Mouse (Mus musculus): ENCODE results near the gene Mllt6.
"Not testable (repeated sequence)": the region's sequence is repeated elsewhere in the genome, so short reads cannot be mapped to it uniquely, and the experiment has no call there.

The Mllt6 gene

DNA sequence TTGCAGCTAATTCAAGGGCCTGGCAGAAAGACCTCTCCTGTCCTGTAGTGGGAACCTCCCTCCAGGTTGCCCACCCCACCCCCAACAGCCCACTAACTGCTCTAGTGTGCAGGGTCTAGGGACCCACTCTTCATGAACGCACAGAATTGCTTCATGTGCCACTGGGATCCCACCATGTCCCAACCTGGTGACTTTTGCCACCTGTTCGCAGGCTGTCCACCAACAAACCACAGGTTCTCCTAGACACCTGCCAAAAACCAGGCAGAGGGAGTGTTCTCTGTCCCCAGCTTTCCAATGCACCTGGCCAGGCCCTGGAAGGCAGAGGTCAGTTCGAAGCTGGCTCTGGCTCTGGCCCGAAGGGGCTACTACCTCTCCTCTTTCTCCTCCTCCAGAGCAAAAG is 31.2 kb downstream of the Mllt6 start:
- intact Hi-C loops (cut with DNase I) = no loop called here

GRCm38 (mm10) chr11:97694921-97695711 is 31.9 kb downstream of the Mllt6 start:
- intact Hi-C loops (cut with DNase I) = no loop called here

GRCm38 (mm10) chr11:97695712-97696401 is 32.6 kb downstream of the Mllt6 start:
- intact Hi-C loops (cut with DNase I) = no loop called here

DNA sequence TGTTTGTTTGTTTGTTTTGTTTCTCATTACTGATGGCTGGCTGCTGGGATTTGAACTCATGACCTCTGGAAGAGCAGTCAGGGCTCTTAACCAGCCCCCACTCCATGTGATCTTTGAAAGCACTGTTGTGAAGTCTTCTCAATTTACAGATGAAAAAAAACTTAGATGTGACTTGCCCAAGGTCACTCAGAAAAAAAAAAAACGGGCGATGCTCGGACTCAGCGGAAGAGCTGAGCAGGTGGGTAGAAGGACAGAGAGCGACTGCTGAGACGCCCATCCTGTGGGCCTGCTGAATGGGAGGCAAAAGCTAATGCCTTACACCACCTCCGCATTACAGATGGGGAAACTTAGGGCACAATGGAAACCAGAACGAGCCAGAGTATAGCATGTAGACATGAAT is 33.5 kb downstream of the Mllt6 start:
- intact Hi-C loops (cut with DNase I) = no loop called here

- intact Hi-C loops (cut with DNase I) = no loop called here
Measured at GRCm38 (mm10) chr11:97697199-97697890, 34.1 kb downstream of the Mllt6 start.

- intact Hi-C loops (cut with DNase I) = no loop called here
Measured at GRCm38 (mm10) chr11:97697891-97698529, 34.8 kb downstream of the Mllt6 start.

DNA sequence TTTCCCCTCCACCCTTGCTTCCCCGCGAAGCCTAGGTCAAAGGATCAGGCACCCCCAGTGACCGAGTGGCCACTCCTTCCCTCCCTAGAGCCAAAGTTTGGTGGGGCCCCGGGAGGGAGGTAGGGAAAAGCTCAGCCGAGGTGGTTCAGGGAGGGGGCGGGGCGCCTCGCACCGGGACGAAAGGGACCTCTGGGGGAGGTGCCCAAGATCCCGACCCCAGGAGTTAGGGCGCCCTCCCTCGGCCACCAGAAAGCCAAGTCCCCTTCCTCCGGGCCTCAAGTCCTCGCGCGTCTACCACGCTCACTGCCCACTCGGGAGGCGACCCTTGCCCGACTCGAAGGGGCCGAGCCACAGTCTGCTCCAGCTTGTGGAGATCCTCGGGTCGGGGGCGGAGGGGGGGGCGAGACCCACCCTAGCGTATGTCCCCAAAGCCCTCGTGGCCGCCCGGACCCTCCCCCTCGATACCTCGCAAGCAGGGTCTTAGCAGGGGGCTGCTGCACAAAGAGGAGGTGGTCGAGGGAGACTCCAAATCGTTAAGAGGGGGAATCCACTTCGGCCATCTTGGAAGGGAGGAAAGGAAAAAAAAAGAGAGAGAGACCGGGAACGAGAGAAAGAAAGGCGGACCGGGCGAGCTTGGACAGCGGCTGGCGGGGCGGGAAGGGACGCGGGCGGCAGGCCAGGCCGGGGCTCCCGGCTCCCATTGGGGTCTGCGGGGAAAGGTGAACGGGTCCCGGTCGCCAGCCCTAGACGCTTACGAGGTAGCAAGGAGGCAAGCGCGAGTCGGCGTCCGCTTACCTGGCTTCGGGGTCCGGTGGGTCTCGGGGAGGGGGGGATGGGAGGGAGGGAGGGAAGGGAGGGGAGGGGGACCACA is 35.8 kb downstream of the Mllt6 start:
- intact Hi-C loops (cut with DNase I) = no loop called here

GRCm38 (mm10) chr11:97699626-97700002 is 36.4 kb downstream of the Mllt6 start:
- intact Hi-C loops (cut with DNase I) = loop anchor here (5.0 kb wide), 1 partner anchor 43 kb away; the partner anchor contains the start of gene Pip4k2b

- intact Hi-C loops (cut with DNase I) = loop anchor here (5.0 kb wide), 1 partner anchor 42 kb away; the partner anchor contains the start of gene Pip4k2b
Measured at GRCm38 (mm10) chr11:97700003-97700745, 37.0 kb downstream of the Mllt6 start, which contains the start of gene Pcgf2. Gene Pcgf2, minus strand, starts transcription at chr11:97700497.

- intact Hi-C loops (cut with DNase I) = loop anchor here (5.0 kb wide), 1 partner anchor 41 kb away; the partner anchor contains the start of gene Pip4k2b
Measured at GRCm38 (mm10) chr11:97700746-97701580, 37.7 kb downstream of the Mllt6 start.

- intact Hi-C loops (cut with DNase I) = loop anchor here (5.0 kb wide), 1 partner anchor 41 kb away; the partner anchor contains the start of gene Pip4k2b
Measured at GRCm38 (mm10) chr11:97701581-97702392, 38.6 kb downstream of the Mllt6 start.

- intact Hi-C loops (cut with DNase I) = loop anchor here (5.0 kb wide), 1 partner anchor 40 kb away; the partner anchor contains the start of gene Pip4k2b
Measured at GRCm38 (mm10) chr11:97702393-97702745, 39.2 kb downstream of the Mllt6 start.

DNA sequence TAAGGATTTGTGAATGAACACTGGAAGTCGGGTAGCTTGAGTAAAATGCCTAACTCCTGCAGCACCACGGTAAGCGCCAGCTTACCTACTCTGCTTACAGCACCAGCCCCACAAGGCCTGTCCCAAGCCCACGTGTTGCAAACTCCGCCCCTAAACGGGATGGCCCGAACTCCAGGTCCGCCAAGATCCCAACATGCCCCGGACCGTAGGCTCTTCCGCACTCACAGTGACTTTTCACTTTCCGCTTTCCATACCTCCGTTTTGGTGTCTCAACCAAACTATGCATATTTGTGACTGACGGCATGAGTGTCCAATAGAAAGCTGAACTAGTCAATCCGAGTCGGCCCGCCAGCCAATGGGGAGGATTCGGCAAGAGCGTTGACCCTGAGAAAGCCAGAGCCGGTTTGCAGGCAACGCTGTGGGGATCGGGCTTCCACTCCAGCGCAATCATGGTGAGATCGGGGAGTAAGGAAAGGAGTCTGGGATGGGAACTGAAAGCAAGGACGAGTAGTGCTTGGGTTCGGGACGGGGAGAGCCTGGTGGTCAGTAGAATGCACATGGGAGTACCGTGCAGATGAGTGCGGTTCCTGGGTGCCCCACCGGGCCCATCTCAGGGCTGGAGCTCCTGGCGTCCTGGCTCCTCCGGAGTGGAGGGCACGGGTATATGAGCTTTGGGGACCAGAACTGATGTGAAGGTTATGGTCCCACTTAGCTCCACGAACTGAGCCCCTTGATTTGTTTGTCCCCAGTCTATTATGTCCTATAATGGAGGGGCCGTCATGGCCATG is 40.0 kb downstream of the Mllt6 start, which contains the start of gene Psmb3:
Gene Psmb3, plus strand, starts transcription at position 361 of the 788 bp plus-strand sequence.
- intact Hi-C loops (cut with DNase I) = loop anchor here (5.0 kb wide), 1 partner anchor 39 kb away; the partner anchor contains the start of gene Pip4k2b

DNA sequence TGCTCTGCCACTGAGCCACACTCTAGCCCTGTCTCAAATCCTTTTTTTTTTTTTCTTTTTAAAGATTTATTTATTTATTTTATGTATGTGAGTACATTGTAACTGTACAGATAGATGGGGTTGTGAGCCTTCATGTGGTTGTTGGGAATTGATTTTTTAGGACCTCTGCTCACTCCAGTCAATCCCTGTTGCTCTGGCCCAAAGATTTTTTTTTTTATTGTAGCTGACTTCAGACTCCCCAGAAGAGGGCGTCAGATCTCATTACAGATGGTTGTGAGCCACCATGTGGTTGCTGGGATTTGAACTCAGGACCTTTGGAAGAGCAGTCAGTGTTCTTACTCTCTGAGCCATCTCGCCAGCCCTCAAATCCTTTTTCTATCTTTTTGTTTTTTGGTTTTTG is 46.9 kb downstream of the Mllt6 start:
- intact Hi-C loops (cut with DNase I) = not testable (repeated sequence)

DNA sequence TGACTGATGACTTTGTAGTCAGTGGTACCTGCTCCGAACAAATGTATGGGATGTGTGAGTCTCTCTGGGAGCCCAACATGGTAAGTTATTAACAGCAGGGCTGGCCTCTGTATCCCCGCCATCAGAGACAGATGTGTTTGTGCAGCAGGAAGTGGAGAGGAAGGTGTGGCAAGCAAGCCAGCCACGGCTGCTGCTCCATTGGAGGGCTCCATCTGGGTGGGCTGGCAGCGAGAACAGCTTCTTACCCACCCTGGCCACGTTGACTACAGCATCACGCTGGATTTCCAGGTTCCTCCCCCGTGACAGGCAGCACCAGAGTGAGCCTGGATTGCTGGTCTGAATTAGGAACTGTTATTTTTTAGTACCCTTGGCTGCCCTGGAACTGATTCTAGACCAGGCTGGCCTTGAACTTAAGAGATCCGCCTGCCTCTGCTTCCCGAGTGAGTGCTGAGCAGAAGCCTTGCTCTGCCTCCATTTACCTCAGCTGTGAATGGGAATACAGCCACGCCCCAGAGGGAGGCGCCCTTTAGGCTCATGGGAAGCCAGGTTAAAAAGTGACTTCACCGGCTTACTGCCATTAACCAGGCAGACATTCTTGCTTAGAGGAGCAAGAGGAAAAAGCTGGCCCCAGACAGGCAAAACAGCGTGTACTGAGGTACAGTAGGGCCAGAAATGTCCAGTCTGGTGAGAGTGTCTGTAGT is 48.1 kb downstream of the Mllt6 start:
- intact Hi-C loops (cut with DNase I) = no loop called here

GRCm38 (mm10) chr11:97712286-97712685 is 49.1 kb downstream of the Mllt6 start:
- intact Hi-C loops (cut with DNase I) = no loop called here
